ENCODE assay signal across 19 mouse cellular contexts in genomic region chr19:24331274-24331673, GRCm38 (mm10). TPM values are rescaled to one million over a fixed set of nuclear protein-coding genes. Genes with fewer than 3 reads are reported as not detected.
DNase-seq lines count a peak whose midpoint lies in the region; TF ChIP-seq lines count a peak whose summit lies in the region.
"Had no signal": no experiment of that assay in that cellular context is flagged by ENCODE, and none has a peak within 500 bp of the region (broad histone marks: within the 10 kb centered on the region; RNA-seq: fewer than 3 reads in every experiment).

No protein-coding gene starts in this region.

- TF ChIP-seq CTCF in layer of hippocampus, adult 2 months (conservative IDR thresholded peaks at IDR 0.05) = no peak

- H3K4me3 ChIP-seq in layer of hippocampus, adult 2 months = no peak overlapping the region
- H3K4me3 ChIP-seq: embryonic facial prominence, embryonic 13.5 days; embryonic facial prominence, embryonic 15.5 days; erythroblast, embryonic 14.5 days; forebrain, embryonic 12.5 days had no signal

- H3K27ac ChIP-seq in layer of hippocampus, adult 2 months = no peak overlapping the region
- H3K27ac ChIP-seq: embryonic facial prominence, embryonic 13.5 days; embryonic facial prominence, embryonic 15.5 days; forebrain, embryonic 12.5 days had no signal

- peak; percentile 60 for DNase-seq in heart, adult 11 months
- no peak for DNase-seq in heart, adult 8-10 months (ENCODE audit: low spot score)
- DNase-seq in 416B (ENCODE audit: low read depth) = peak; percentile 81
- peak; percentile 55 for DNase-seq in MEL-GATA-1-ER (ENCODE audit: extremely low read depth, low read depth)
- DNase-seq in layer of hippocampus, adult 2 months (ENCODE audit: low spot score in 2 of 2) = no peak
- DNase-seq in T-cell, adult 2 months (ENCODE audit: low spot score) = no peak
- DNase-seq: adrenal gland, adult 8-10 months; adrenal gland, postnatal 14 days; adrenal gland, postnatal 36 days; cerebellum, adult 11-12 months; cerebellum, adult 2 months; cerebellum, adult 9-10 months; cerebellum, postnatal 10 days; cerebellum, postnatal 25 days; embryo, embryonic 11 days had no signal

RNA-seq across cellular contexts. Expression of gene Fxn, which starts 50.9 kb away (rescaled TPM):
- total RNA-seq in heart, adult 8-10 months (2022) = 10 to 100 TPM; 26.4 to 31.2 (median 29.3) TPM
- 1 to 10 TPM; 7.4 to 8.8 TPM for total RNA-seq in layer of hippocampus, adult 2 months (2021)

Comparison
In these comparisons a context has a peak if more than half of its experiments do, and no peak if none do; other contexts are left out.
1. DNase-seq: peak in heart, adult 11 months (single experiment), 416B (single experiment) and MEL-GATA-1-ER (single experiment); none in heart, adult 8-10 months (single experiment), layer of hippocampus, adult 2 months (0 of 2) and T-cell, adult 2 months (single experiment).